Mouse (Mus musculus): ENCODE data around the gene Sytl1. TPM values are rescaled to one million over a fixed set of nuclear protein-coding genes. Genes with fewer than 3 reads are reported as not detected.

Sytl1 gene
- total and polyA plus RNA-seq, 3 experiments, result 0.08 to 0.31 TPM; not detected in 1

- DNase-seq (ENCODE audit: low read depth, low spot score), result no peak
- Histone ChIP-seq H3K4me3 (ENCODE audit: control insufficient read depth in 1 of 2, insufficient read depth in 1 of 2, low read depth in 2 of 2, low read length in 2 of 2) (no peak overlapping the region), H3K27me3 (ENCODE audit: control insufficient read depth in 1 of 2, insufficient read depth in 2 of 2, low read length in 2 of 2) (no peaks in the 10 kb centered on the region), H3K9ac (ENCODE audit: control insufficient read depth, low read depth, low read length, poor library complexity, severe bottlenecking) (no peak overlapping the region), H3K9me3 (replicated peaks; ENCODE audit: insufficient read depth, low read length) (no peaks in the 10 kb centered on the region), H3K36me3 (ENCODE audit: control insufficient read depth in 1 of 2, insufficient read depth in 2 of 2, low read length in 2 of 2) (no peaks in the 10 kb centered on the region), H3K79me2 (ENCODE audit: control insufficient read depth, insufficient read depth, low read length, poor library complexity) (no peaks in the 10 kb centered on the region), H3K4me1 (ENCODE audit: control insufficient read depth in 1 of 2, insufficient read depth in 2 of 2, low read length in 2 of 2) (peaks cover 2 to 11% of the 10 kb centered on the region in 2 experiments; a peak in 2 of 4 replicates), H3K27ac (ENCODE audit: control insufficient read depth, low read depth, low read length) (no peak overlapping the region)
- no peak for TF ChIP-seq POLR2A (IDR thresholded peaks at IDR 0.05; ENCODE audit: control insufficient read depth in 1 of 2, insufficient read depth in 1 of 2, low read depth in 1 of 2, low read length in 2 of 2, poor library complexity in 1 of 2)
- TF ChIP-seq CHD2 (IDR thresholded peaks at IDR 0.05; ENCODE audit: low read length), result no peak
- no peak for TF ChIP-seq GABPA (IDR thresholded peaks at IDR 0.05; ENCODE audit: low read depth, low read length)
- no peak for TF ChIP-seq RCOR1 (IDR thresholded peaks at IDR 0.05; ENCODE audit: low read depth, low read length)
- TF ChIP-seq ETS1 (IDR thresholded peaks at IDR 0.05; ENCODE audit: low read depth, low read length), result no peak
These were observed 52.0 kb downstream of the Sytl1 start for GRCm38 (mm10) chr4:133210788-133211390.

- no peaks in the 10 kb centered on the region for H3K9me3 ChIP-seq (replicated peaks; ENCODE audit: insufficient read depth, low read length)
- TF ChIP-seq NRF1 (IDR thresholded peaks at IDR 0.05; ENCODE audit: insufficient read depth, low read depth, low read length, poor library complexity, severe bottlenecking) (no peak), POLR2AphosphoS2 (IDR thresholded peaks at IDR 0.05; ENCODE audit: low read length) (no peak), MEF2A (IDR thresholded peaks at IDR 0.05; ENCODE audit: extremely low read depth, insufficient replicate concordance, low read depth, low read length, poor library complexity, severe bottlenecking) (no peak), MAX (IDR thresholded peaks at IDR 0.05; ENCODE audit: low read length) (no peak), ZC3H11A (IDR thresholded peaks at IDR 0.05; ENCODE audit: low read depth, low read length) (no peak), UBTF (IDR thresholded peaks at IDR 0.05; ENCODE audit: borderline replicate concordance, insufficient read depth, low read depth, low read length) (no peak), HCFC1 (IDR thresholded peaks at IDR 0.05; ENCODE audit: low read depth, low read length) (no peak), MXI1 (IDR thresholded peaks at IDR 0.05; ENCODE audit: low read depth, low read length) (no peak), POLR2A (IDR thresholded peaks at IDR 0.05; ENCODE audit: control insufficient read depth in 1 of 2, insufficient read depth in 1 of 2, low read depth in 1 of 2, low read length in 2 of 2, poor library complexity in 1 of 2) (no peak), JUND (IDR thresholded peaks at IDR 0.05; ENCODE audit: low read depth, low read length) (no peak), CHD1 (IDR thresholded peaks at IDR 0.05; ENCODE audit: low read depth, low read length) (no peak), CTCF (IDR thresholded peaks at IDR 0.05 in 2 of 3, conservative IDR thresholded peaks at IDR 0.05 in 1 of 3; ENCODE audit: control insufficient read depth in 1 of 3, insufficient read depth in 1 of 3, low read depth in 2 of 3, low read length in 3 of 3, poor library complexity in 1 of 3, severe bottlenecking in 1 of 3) (no peak), ZKSCAN1 (IDR thresholded peaks at IDR 0.05; ENCODE audit: low read depth, low read length) (no peak), POLR2AphosphoS5 (IDR thresholded peaks at IDR 0.05; ENCODE audit: borderline replicate concordance, low read depth, low read length) (no peak), USF1 (IDR thresholded peaks at IDR 0.05; ENCODE audit: low read depth, low read length) (no peak), TBP (IDR thresholded peaks at IDR 0.05; ENCODE audit: low read depth, low read length) (no peak)
- H3K4me3 ChIP-seq (ENCODE audit: control insufficient read depth in 1 of 2, insufficient read depth in 1 of 2, low read depth in 2 of 2, low read length in 2 of 2), result no peak overlapping the region
- H3K27me3 ChIP-seq (ENCODE audit: control insufficient read depth in 1 of 2, insufficient read depth in 2 of 2, low read length in 2 of 2), result no peaks in the 10 kb centered on the region
- no peak overlapping the region for H3K27ac ChIP-seq (ENCODE audit: control insufficient read depth, low read depth, low read length)
- H3K36me3 ChIP-seq (ENCODE audit: control insufficient read depth in 1 of 2, insufficient read depth in 2 of 2, low read length in 2 of 2), result no peaks in the 10 kb centered on the region
- peaks cover 2 to 11% of the 10 kb centered on the region in 2 experiments; a peak in 2 of 4 replicates for H3K4me1 ChIP-seq (ENCODE audit: control insufficient read depth in 1 of 2, insufficient read depth in 2 of 2, low read length in 2 of 2)
- H3K9ac ChIP-seq (ENCODE audit: control insufficient read depth, low read depth, low read length, poor library complexity, severe bottlenecking), result no peak overlapping the region
- no peaks in the 10 kb centered on the region for H3K79me2 ChIP-seq (ENCODE audit: control insufficient read depth, insufficient read depth, low read length, poor library complexity)
- DNase-seq (ENCODE audit: low read depth, low spot score), result no peak
These were observed 52.7 kb downstream of the Sytl1 start for GRCm38 (mm10) chr4:133210023-133210787.
